8 mouse cellular contexts compared by ENCODE assay signal in genomic region chrX:134307534-134308274, GRCm38 (mm10). TPM values are rescaled to one million over a fixed set of nuclear protein-coding genes. Genes with fewer than 3 reads are reported as not detected.
A peak's percentile ranks its signal among the peaks of the same experiment; 100 is the strongest.
DNase-seq lines count a peak whose midpoint lies in the region; ATAC-seq and TF ChIP-seq lines count a peak whose summit lies in the region.

Gene Cenpi, plus strand, starts transcription at chrX:134308084.

- WGBS in forebrain, embryonic 11.5 days: 18% methylated on average over 36 of the region's 36 CpGs
- WGBS in heart, postnatal 0 days: 17% methylated on average over 36 of the region's 36 CpGs
- 15% methylated on average over 36 of the region's 36 CpGs for WGBS in liver, embryonic 16.5 days (ENCODE audit: insufficient replicate concordance)
- 29% methylated on average over 36 of the region's 36 CpGs for WGBS in neural tube, embryonic 13.5 days

- peak in 1 of 2 experiments; percentile 45; a peak in 2 of 4 replicates for TF ChIP-seq CTCF in CH12.LX (conservative IDR thresholded peaks at IDR 0.05 in 1 of 2, IDR thresholded peaks at IDR 0.05 in 1 of 2; ENCODE audit: low read depth in 2 of 2, low read length in 2 of 2)
- peak; percentile 19 for TF ChIP-seq CTCF in heart, postnatal 0 days (IDR thresholded peaks at IDR 0.05; ENCODE audit: low read depth)
- TF ChIP-seq CTCF in testis, adult 2 months (IDR thresholded peaks at IDR 0.05; ENCODE audit: control insufficient read depth, insufficient read depth, insufficient replicate concordance, low read depth, low read length): no peak

- peaks cover 7% of the 10 kb centered on the region for H3K79me2 ChIP-seq in CH12.LX (replicated peaks; ENCODE audit: control insufficient read depth, extremely low read depth, insufficient read depth, poor library complexity, severe bottlenecking)

- peak; percentile 96 for ATAC-seq in forebrain, embryonic 11.5 days (replicated peaks; ENCODE audit: low FRiP score)
- peak; percentile 98 for ATAC-seq in heart, postnatal 0 days (ENCODE audit: insufficient read depth, low read depth)
- ATAC-seq in liver, embryonic 16.5 days (ENCODE audit: low read depth): peak; percentile 96
- ATAC-seq in neural tube, embryonic 13.5 days (ENCODE audit: low read depth): peak; percentile 96

- H3K36me3 ChIP-seq in CH12.LX (replicated peaks in 1 of 2; ENCODE audit: control insufficient read depth in 1 of 2, insufficient read depth in 1 of 2, low read length in 1 of 2): peaks cover 0 to 18% of the 10 kb centered on the region in 2 experiments
- H3K36me3 ChIP-seq in forebrain, embryonic 11.5 days (ENCODE audit: control insufficient read depth, insufficient read depth, low read length): no peaks in the 10 kb centered on the region; the same call in 1 of the 2 replicates
- H3K36me3 ChIP-seq in heart, postnatal 0 days (replicated peaks; ENCODE audit: control insufficient read depth, insufficient read depth, low read length): no peaks in the 10 kb centered on the region
- no peaks in the 10 kb centered on the region for H3K36me3 ChIP-seq in liver, embryonic 16.5 days (ENCODE audit: control insufficient read depth, insufficient read depth)
- H3K36me3 ChIP-seq in neural tube, embryonic 13.5 days: 0 out of 2 replicates have a peak, but pooled peaks cover 7% of the 10 kb centered on the region
- H3K36me3 ChIP-seq in testis, adult 2 months (ENCODE audit: control insufficient read depth, insufficient read depth, low read length): no peaks in the 10 kb centered on the region

- 0 out of 4 replicates have a peak, but pooled peaks cover 0 to 3% of the 10 kb centered on the region in 2 experiments for H3K4me1 ChIP-seq in CH12.LX (ENCODE audit: control insufficient read depth in 1 of 2, insufficient read depth in 2 of 2)
- H3K4me1 ChIP-seq in forebrain, embryonic 11.5 days (replicated peaks; ENCODE audit: control insufficient read depth, insufficient read depth, low read length): no peaks in the 10 kb centered on the region
- no peaks in the 10 kb centered on the region for H3K4me1 ChIP-seq in heart, postnatal 0 days (ENCODE audit: control insufficient read depth, insufficient read depth)
- no peaks in the 10 kb centered on the region; the same call in 1 of the 2 replicates for H3K4me1 ChIP-seq in liver, embryonic 16.5 days (ENCODE audit: control insufficient read depth, low read depth, low read length)
- H3K4me1 ChIP-seq in neural tube, embryonic 13.5 days (replicated peaks): peaks cover 3% of the 10 kb centered on the region; the same call in 1 of the 2 replicates
- H3K4me1 ChIP-seq in testis, adult 2 months (ENCODE audit: control insufficient read depth, insufficient read depth, low read length): no peaks in the 10 kb centered on the region

- no peaks in the 10 kb centered on the region for H3K27me3 ChIP-seq in CH12.LX (replicated peaks)
- no peaks in the 10 kb centered on the region for H3K27me3 ChIP-seq in forebrain, embryonic 11.5 days (ENCODE audit: control insufficient read depth, insufficient read depth, low read length)
- H3K27me3 ChIP-seq in heart, postnatal 0 days (ENCODE audit: control insufficient read depth, insufficient read depth, low read length): no peaks in the 10 kb centered on the region
- H3K27me3 ChIP-seq in liver, embryonic 16.5 days (ENCODE audit: control insufficient read depth, insufficient read depth, low read depth, low read length): no peaks in the 10 kb centered on the region
- no peaks in the 10 kb centered on the region for H3K27me3 ChIP-seq in neural tube, embryonic 13.5 days
- no peaks in the 10 kb centered on the region for H3K27me3 ChIP-seq in testis, adult 2 months (ENCODE audit: control insufficient read depth, insufficient read depth, low read length)

- H3K4me2 ChIP-seq in CH12.LX (ENCODE audit: insufficient read depth, low read depth, poor library complexity, severe bottlenecking): peak within 1 kb of the TSS; percentile 74
- peak within 1 kb of the TSS; percentile 48 for H3K4me2 ChIP-seq in forebrain, embryonic 11.5 days (ENCODE audit: low read depth, low read length, severe bottlenecking)
- peak within 1 kb of the TSS; percentile 53 for H3K4me2 ChIP-seq in heart, postnatal 0 days (ENCODE audit: low read depth, low read length)
- peak within 1 kb of the TSS; percentile 61 for H3K4me2 ChIP-seq in liver, embryonic 16.5 days (ENCODE audit: low read depth, low read length)
- H3K4me2 ChIP-seq in neural tube, embryonic 13.5 days: peak within 1 kb of the TSS; percentile 55

- peak within 1 kb of the TSS; percentile 57 to 64 (median 60) for H3K4me3 ChIP-seq in CH12.LX (replicated peaks in 1 of 3; ENCODE audit: low read depth in 2 of 3, low read length in 2 of 3, poor library complexity in 1 of 3)
- H3K4me3 ChIP-seq in forebrain, embryonic 11.5 days (ENCODE audit: low read depth, low read length): peak within 1 kb of the TSS; percentile 39
- peak within 1 kb of the TSS; percentile 44 for H3K4me3 ChIP-seq in heart, postnatal 0 days (ENCODE audit: low read depth, low read length)
- H3K4me3 ChIP-seq in liver, embryonic 16.5 days (ENCODE audit: low read depth, low read length): peak within 1 kb of the TSS; percentile 61
- H3K4me3 ChIP-seq in neural tube, embryonic 13.5 days: peak within 1 kb of the TSS; percentile 37
- H3K4me3 ChIP-seq in testis, adult 2 months (ENCODE audit: control insufficient read depth, low read depth, low read length): peak within 1 kb of the TSS; percentile 90

- dilution Hi-C loops in CH12.LX (cut with MboI; ENCODE audit: extremely low pct_ligation_motif_present, extremely low pct_unique_long_range_greater_than_20kb, low sequenced_read_pairs): no loop called here

- H3K9me3 ChIP-seq in CH12.LX (replicated peaks; ENCODE audit: low read length): no peaks in the 10 kb centered on the region
- no peaks in the 10 kb centered on the region for H3K9me3 ChIP-seq in forebrain, embryonic 11.5 days (ENCODE audit: control insufficient read depth, low read length)
- H3K9me3 ChIP-seq in heart, postnatal 0 days (replicated peaks; ENCODE audit: control insufficient read depth, low read length): no peaks in the 10 kb centered on the region
- no peaks in the 10 kb centered on the region for H3K9me3 ChIP-seq in liver, embryonic 16.5 days (replicated peaks; ENCODE audit: control insufficient read depth, low read length)
- no peaks in the 10 kb centered on the region for H3K9me3 ChIP-seq in neural tube, embryonic 13.5 days

- peak; percentile 83 for DNase-seq in CH12.LX (ENCODE audit: extremely low read depth)
- DNase-seq in c-Kit-positive CD71-positive TER-119-negative erythroid progenitor cells, embryonic 14.5 days (ENCODE audit: low read depth): peak; percentile 68
- DNase-seq in forebrain, embryonic 11.5 days (ENCODE audit: low spot score): peak; percentile 91
- peak; percentile 79 for DNase-seq in heart, postnatal 0 days (ENCODE audit: low spot score)
- DNase-seq in kidney, postnatal 4 days: peak; percentile 88 to 94

- no peak for TF ChIP-seq EP300 in CH12.LX (IDR thresholded peaks at IDR 0.05; ENCODE audit: low read length)
- TF ChIP-seq EP300 in heart, postnatal 0 days (IDR thresholded peaks at IDR 0.05; ENCODE audit: low read depth): no peak

- in situ Hi-C loops in CH12.LX (cut with MboI; ENCODE audit: low pct_ligation_motif_present, low pct_unique_long_range_greater_than_20kb, low sequenced_read_pairs): no loop called here

- peak; percentile 34 for TF ChIP-seq RAD21 in CH12.LX (IDR thresholded peaks at IDR 0.05; ENCODE audit: low read depth, low read length)

- peak within 1 kb of the TSS; percentile 61; the same call in 1 of the 2 replicates for H3K27ac ChIP-seq in CH12.LX (ENCODE audit: insufficient read depth, low read depth)
- H3K27ac ChIP-seq in forebrain, embryonic 11.5 days (ENCODE audit: low read depth, low read length): no peak within 1 kb of the TSS
- H3K27ac ChIP-seq in heart, postnatal 0 days (ENCODE audit: low read depth): peak within 1 kb of the TSS; percentile 48; the same call in 1 of the 2 replicates
- H3K27ac ChIP-seq in liver, embryonic 16.5 days (ENCODE audit: low read length): peak within 1 kb of the TSS; percentile 37
- H3K27ac ChIP-seq in neural tube, embryonic 13.5 days (replicated peaks): no peak within 1 kb of the TSS
- peak within 1 kb of the TSS; percentile 92 for H3K27ac ChIP-seq in testis, adult 2 months (ENCODE audit: control insufficient read depth, insufficient read depth, low read depth, low read length)

- peak; percentile 90 for TF ChIP-seq POLR2A in CH12.LX (IDR thresholded peaks at IDR 0.05; ENCODE audit: low read depth, low read length)
- peak; percentile 71; the same call in 1 of the 2 replicates for TF ChIP-seq POLR2A in testis, adult 2 months (IDR thresholded peaks at IDR 0.05; ENCODE audit: control insufficient read depth, low read depth, low read length)

- H3K9ac ChIP-seq in CH12.LX (ENCODE audit: insufficient read depth, low read depth): peak within 1 kb of the TSS; percentile 58; the same call in 1 of the 2 replicates
- H3K9ac ChIP-seq in forebrain, embryonic 11.5 days (ENCODE audit: low read length): peak within 1 kb of the TSS; percentile 51; the same call in 1 of the 2 replicates
- no peak within 1 kb of the TSS; the same call in 1 of the 2 replicates for H3K9ac ChIP-seq in heart, postnatal 0 days (replicated peaks; ENCODE audit: low read depth, low read length)
- peak within 1 kb of the TSS; percentile 55 for H3K9ac ChIP-seq in liver, embryonic 16.5 days (ENCODE audit: low read depth, low read length)
- peak within 1 kb of the TSS; percentile 43; the same call in 1 of the 2 replicates for H3K9ac ChIP-seq in neural tube, embryonic 13.5 days

TF ChIP-seq in CH12.LX, 34 proteins besides CTCF, POLR2A, EP300 and RAD21 (continues in another document):
- TF ChIP-seq MXI1 (IDR thresholded peaks at IDR 0.05; ENCODE audit: low read depth, low read length) (peak; percentile 47; the same call in 1 of the 2 replicates), ZKSCAN1 (IDR thresholded peaks at IDR 0.05; ENCODE audit: borderline replicate concordance, low read depth, low read length) (no peak), TCF12 (IDR thresholded peaks at IDR 0.05; ENCODE audit: low read depth, low read length) (peak; percentile 74; the same call in 1 of the 2 replicates), IRF4 (IDR thresholded peaks at IDR 0.05; ENCODE audit: low read depth, low read length) (peak; percentile 47; the same call in 1 of the 2 replicates), TBP (conservative IDR thresholded peaks at IDR 0.05; ENCODE audit: low read depth, low read length) (peak; percentile 53; the same call in 1 of the 2 replicates), NRF1 (IDR thresholded peaks at IDR 0.05; ENCODE audit: low read depth, low read length) (peak; percentile 95)

RNA-seq across cellular contexts. Expression of gene Cenpi, which starts in this region (rescaled TPM):
- total RNA-seq in CH12.LX (2012; rRNA removed) (11.6 and 16.7 TPM in 2 replicates), CH12.LX (2014; rRNA removed) (40.9 and 48.1 TPM in 2 replicates)
- polyA plus RNA-seq in CH12.LX (2012; ENCODE audit: insufficient read length, low read depth): 22.2 and 28.3 TPM in 2 replicates
- polyA plus RNA-seq in forebrain, embryonic 11.5 days (2014; fragmentation: Nextera tagmentation; extraction: Ambion mirVana): 33.7 and 34.2 TPM in 2 replicates
- total RNA-seq in heart, postnatal 0 days (2014; rRNA removed; ENCODE audit: low replicate concordance): 12.2 and 26.3 TPM in 2 replicates
- 7.0 and 7.8 TPM in 2 replicates for polyA plus RNA-seq in heart, postnatal 0 days (2015; fragmentation: Nextera tagmentation; extraction: Ambion mirVana)
- 17.1 and 18.7 TPM in 2 replicates for polyA plus RNA-seq in liver, embryonic 16.5 days (2015; fragmentation: Nextera tagmentation; extraction: Ambion mirVana)
- 5.6 and 6.6 TPM in 2 replicates for polyA plus RNA-seq in neural tube, embryonic 13.5 days (2015; fragmentation: Nextera tagmentation; extraction: Ambion mirVana)
- polyA plus RNA-seq in testis, adult 2 months (2012; rRNA removed): 2.3 and 3.1 TPM in 2 replicates

Comparison
In these comparisons a context has a peak if more than half of its experiments do, and no peak if none do; other contexts are left out.
1. H3K27ac ChIP-seq: peak in CH12.LX (single experiment), heart, postnatal 0 days (single experiment), liver, embryonic 16.5 days (single experiment) and testis, adult 2 months (single experiment); none in forebrain, embryonic 11.5 days (single experiment) and neural tube, embryonic 13.5 days (single experiment).
2. H3K4me3 ChIP-seq: peak in every context shown above with its lines; median percentile 90 in testis, adult 2 months; 61 in liver, embryonic 16.5 days; 60 in CH12.LX; 44 in heart, postnatal 0 days; 39 in forebrain, embryonic 11.5 days; 37 in neural tube, embryonic 13.5 days.
3. Peak in every context shown above with its lines, with median percentiles within 50 percentile points of each other: DNase-seq, H3K4me2 ChIP-seq and ATAC-seq.